Mouse (Mus musculus) embryonic facial prominence, embryonic 15.5 days (tissue): ENCODE measurements around the gene Vps36. TPM values are rescaled to one million over a fixed set of nuclear protein-coding genes. Genes with fewer than 3 reads are reported as not detected.

Source experiments
- ATAC-seq: fragments of 200-750 bp; cut with Nextera tagmentation; 2 replicates; pipeline ENCODE4 v1.8.0; 2017; ENCODE audit warnings: low read depth, moderate TSS enrichment; ENCODE audit not compliant: insufficient number of reproducible peaks, low FRiP score, low TSS enrichment
- H3K27ac ChIP-seq: fragments of 300-500 bp; sonication (generic); replicated peaks from 2 replicates; pipeline ENCODE4 v1.5.1; 2015; ENCODE audit warnings: mild to moderate bottlenecking, inconsistent platforms
- H3K27me3 ChIP-seq: fragments of 300-500 bp; sonication (generic); 2 replicates; pipeline ENCODE4 v1.6.1; 2015; ENCODE audit warnings: inconsistent platforms
- H3K36me3 ChIP-seq: fragments of 300-500 bp; sonication (generic); 2 replicates; pipeline ENCODE4 v1.6.1; 2015; ENCODE audit warnings: mild to moderate bottlenecking, inconsistent platforms
- H3K4me1 ChIP-seq: fragments of 300-500 bp; sonication (generic); 2 replicates; pipeline ENCODE4 v1.6.1; 2015; ENCODE audit warnings: inconsistent platforms
- H3K4me2 ChIP-seq: fragments of 300-500 bp; sonication (generic); replicated peaks from 2 replicates; pipeline ENCODE4 v1.6.1; 2015; ENCODE audit warnings: mild to moderate bottlenecking, inconsistent platforms
- H3K4me3 ChIP-seq: fragments of 300-500 bp; sonication (generic); replicated peaks from 2 replicates; pipeline ENCODE4 v1.5.1; 2015; ENCODE audit warnings: mild to moderate bottlenecking, inconsistent platforms
- H3K9ac ChIP-seq: fragments of 300-500 bp; sonication (generic); 2 replicates; pipeline ENCODE4 v1.6.1; 2015; ENCODE audit warnings: inconsistent platforms
- H3K9me3 ChIP-seq: fragments of 300-500 bp; sonication (generic); replicated peaks from 2 replicates; pipeline ENCODE4 v1.6.1; 2016; ENCODE audit warnings: inconsistent platforms
- WGBS: fragments of 180-500 bp; shearing (Covaris S2); methylation state at CpG from one replicate; pipeline ENCODE4 v1.1.7; 2015; 5-methylcytosine and 5-hydroxymethylcytosine counted together
- polyA plus RNA-seq: library from polyadenylated mRNA; unstranded; fragments of >200 nt; fragmentation: Nextera tagmentation; extraction: Ambion mirVana; gene quantifications from 2 replicates; pipeline ENCODE4 v1.2.1, GENCODE M21; 2015

Vps36 gene
- polyA plus RNA-seq, 1 experiment from 2014 or later: 38.5 TPM

DNA sequence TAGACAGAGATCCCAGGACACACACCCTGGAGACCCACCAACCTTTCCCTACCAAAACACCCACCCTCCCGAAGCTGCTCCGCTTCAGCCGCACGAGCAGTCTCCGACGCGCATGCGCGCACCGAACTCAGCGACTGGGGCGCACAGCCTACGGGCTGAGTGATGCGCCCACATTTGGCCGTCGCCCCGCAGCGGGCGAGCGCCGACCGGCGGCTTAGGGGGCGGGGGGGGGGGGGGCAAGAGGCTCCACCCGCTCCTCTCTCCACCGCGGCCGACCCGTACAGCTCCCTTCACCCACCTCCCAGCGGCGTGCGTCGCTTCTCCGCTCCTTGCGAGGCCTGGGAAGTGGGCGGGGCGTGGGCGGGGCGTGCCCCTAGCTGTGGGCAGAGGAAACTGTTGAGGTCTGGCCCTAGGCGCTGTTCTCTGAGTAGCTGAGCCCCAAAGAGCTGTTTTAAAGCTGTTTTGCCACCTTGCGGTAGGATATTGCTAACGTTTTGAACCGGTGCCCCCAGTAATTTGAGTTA is 26.5 kb upstream of the Vps36 start, which contains the start of gene Nek3:
TSS of gene Nek3 (minus strand) at position 356 of the 524 bp plus-strand sequence.
- H3K36me3 ChIP-seq: peaks cover 18% of the 10 kb centered on the region

DNA sequence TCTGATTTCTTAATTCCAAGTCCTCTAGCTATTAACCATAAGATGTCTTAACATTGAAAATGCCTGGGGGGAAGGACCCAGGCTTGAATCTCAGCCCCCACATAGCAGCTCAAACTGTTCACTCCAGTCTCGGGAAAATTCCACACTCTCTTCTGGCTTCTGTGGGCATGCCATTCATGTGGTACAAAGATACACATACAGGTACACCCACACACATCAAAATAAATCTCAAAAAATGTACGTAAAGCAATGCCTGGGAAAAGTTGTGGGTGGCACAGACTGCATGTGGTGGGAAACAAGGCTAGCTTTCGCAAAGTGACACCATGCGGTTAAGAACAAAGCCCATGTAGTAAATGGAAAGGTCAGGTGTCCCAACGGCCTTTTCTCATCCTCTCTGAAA is 23.4 kb upstream of the Vps36 start:
- WGBS: 90% methylated on average over 5 of the region's 5 CpGs

More for the DNA sequence above, 26.5 kb upstream of the Vps36 start, which contains the start of gene Nek3:
- no peaks in the 10 kb centered on the region for H3K9me3 ChIP-seq
- no peaks in the 10 kb centered on the region for H3K27me3 ChIP-seq
- under 1% methylated on average over 41 of the region's 43 CpGs for WGBS
- H3K27ac ChIP-seq: peak within 1 kb of the TSS; percentile 58
- peak; percentile 96 for ATAC-seq
- H3K9ac ChIP-seq: peak within 1 kb of the TSS; percentile 28
- H3K4me2 ChIP-seq: peak within 1 kb of the TSS; percentile 56
- peaks cover 6% of the 10 kb centered on the region; the same call in 1 of the 2 replicates for H3K4me1 ChIP-seq
- peak within 1 kb of the TSS; percentile 57 for H3K4me3 ChIP-seq

DNA sequence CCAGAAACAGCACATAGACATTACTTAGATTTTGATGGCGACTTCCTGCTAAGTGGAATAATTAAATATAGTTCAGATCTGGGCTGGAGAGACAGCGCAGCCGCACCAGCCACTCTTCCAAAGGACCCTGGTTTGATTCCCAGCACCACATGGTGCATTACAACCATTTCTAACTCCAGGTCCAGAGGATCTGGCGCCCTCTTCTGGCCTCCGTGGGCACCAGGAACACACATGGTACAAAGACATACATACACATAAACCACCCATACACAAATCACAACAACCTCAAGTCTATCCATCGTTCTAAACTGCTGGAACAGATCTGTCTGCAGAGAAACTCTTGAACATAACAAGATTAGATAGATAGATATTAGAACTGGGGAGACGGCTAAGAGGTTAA is 16.6 kb upstream of the Vps36 start:
- no peaks in the 10 kb centered on the region for H3K27me3 ChIP-seq
- H3K4me2 ChIP-seq: no peak overlapping the region
- peaks cover 36% of the 10 kb centered on the region for H3K36me3 ChIP-seq
- 95% methylated on average over 7 of the region's 7 CpGs for WGBS
- 0 out of 2 replicates have a peak, but pooled peaks cover 5% of the 10 kb centered on the region for H3K9me3 ChIP-seq
- H3K4me3 ChIP-seq: no peak overlapping the region
- no peak for ATAC-seq
- H3K9ac ChIP-seq: no peak overlapping the region
- H3K27ac ChIP-seq: no peak overlapping the region
- no peaks in the 10 kb centered on the region for H3K4me1 ChIP-seq

More for the DNA sequence above, 23.4 kb upstream of the Vps36 start:
- Histone ChIP-seq H3K36me3 (peaks cover 21% of the 10 kb centered on the region), H3K27me3 (no peaks in the 10 kb centered on the region), H3K9me3 (no peaks in the 10 kb centered on the region), H3K9ac (no peak overlapping the region), H3K4me1 (peaks cover 6% of the 10 kb centered on the region; the same call in 1 of the 2 replicates), H3K4me3 (no peak overlapping the region), H3K27ac (no peak overlapping the region), H3K4me2 (no peak overlapping the region)
- ATAC-seq: no peak

DNA sequence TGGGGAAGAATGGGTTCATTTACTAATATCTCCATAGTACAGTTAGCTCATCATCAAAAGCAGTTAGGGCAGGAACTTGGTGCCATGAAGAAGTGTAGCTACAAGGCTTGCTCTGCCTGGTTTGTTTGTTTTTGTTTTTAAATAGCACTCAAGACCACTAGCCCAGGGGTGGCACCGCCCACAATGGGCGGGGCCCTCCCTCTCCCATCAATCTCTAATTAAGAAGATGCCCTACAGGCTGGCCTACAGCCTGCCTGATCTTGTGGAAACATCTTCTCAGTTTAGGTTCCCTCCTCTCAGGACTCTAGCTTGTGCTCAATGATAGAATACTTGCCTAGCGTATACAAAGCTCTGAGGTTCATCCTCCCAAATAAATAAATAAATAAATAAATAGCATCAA is 7.7 kb upstream of the Vps36 start:
- WGBS: 1% methylated on average over 3 of the region's 3 CpGs
- Histone ChIP-seq H3K4me3 (peak overlapping the region; percentile 89), H3K9ac (peak overlapping the region; percentile 69), H3K4me2 (peak overlapping the region; percentile 71), H3K9me3 (no peaks in the 10 kb centered on the region), H3K36me3 (no peaks in the 10 kb centered on the region), H3K27ac (no peak overlapping the region), H3K27me3 (no peaks in the 10 kb centered on the region), H3K4me1 (peaks cover 18% of the 10 kb centered on the region)
- no peak for ATAC-seq

DNA sequence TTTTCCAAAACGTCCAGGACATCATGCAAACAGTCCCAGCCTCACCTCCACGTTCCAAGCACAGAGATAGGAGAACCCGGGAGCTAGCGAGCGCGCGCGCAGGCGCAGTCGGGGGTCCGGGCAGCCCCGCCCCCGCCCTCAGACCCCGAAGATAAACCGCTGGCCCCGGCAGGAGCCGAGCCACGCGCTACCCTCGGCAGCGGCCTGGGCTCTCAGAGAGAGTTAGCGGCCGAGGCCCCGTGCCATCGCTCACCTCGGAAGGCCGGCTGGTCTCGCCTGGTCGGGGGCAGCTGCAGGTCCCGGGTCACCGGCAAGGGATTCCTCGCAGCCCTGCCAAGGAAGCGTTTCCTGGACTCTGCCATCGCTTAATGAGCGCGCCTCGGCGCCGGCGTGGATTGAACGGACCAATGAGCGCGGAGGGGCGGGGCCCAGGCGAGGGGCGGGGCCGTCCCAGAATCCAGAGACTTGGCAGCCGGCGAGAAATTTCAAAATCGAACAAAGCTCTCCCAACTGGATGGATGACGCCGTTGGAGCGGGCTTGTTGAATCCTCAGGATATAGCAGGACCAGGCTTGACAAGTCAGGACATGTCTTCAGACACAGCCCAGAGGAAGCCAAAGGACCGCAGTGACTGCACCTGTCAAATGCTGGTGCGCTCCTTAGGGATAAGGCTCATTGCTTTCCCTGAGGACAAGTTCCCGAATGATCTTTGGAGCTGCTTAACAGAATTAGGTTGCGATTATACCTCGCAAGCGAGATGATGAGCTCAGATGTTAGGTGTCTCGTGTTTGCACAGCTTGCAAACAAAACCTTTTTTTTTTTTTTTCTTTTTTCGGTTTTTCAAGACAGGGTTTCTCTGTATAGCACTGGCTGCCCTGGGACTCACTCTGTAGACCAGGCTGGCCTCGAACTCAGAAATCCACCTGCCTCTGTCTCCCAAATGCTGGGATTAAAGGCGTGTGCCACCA is 6.9 kb upstream of the Vps36 start, which contains the start of gene Ckap2:
TSS of gene Ckap2 (minus strand) at position 389 of the 967 bp plus-strand sequence.
- H3K9ac ChIP-seq: peak within 1 kb of the TSS; percentile 69
- H3K4me3 ChIP-seq: peak within 1 kb of the TSS; percentile 89
- peaks cover 18% of the 10 kb centered on the region for H3K4me1 ChIP-seq
- H3K4me2 ChIP-seq: peak within 1 kb of the TSS; percentile 71
- H3K27me3 ChIP-seq: no peaks in the 10 kb centered on the region
- H3K9me3 ChIP-seq: no peaks in the 10 kb centered on the region
- no peaks in the 10 kb centered on the region for H3K36me3 ChIP-seq
- peak; percentile 96 for ATAC-seq
- H3K27ac ChIP-seq: peak within 1 kb of the TSS; percentile 85
- 1% methylated on average over 63 of the region's 63 CpGs for WGBS

DNA sequence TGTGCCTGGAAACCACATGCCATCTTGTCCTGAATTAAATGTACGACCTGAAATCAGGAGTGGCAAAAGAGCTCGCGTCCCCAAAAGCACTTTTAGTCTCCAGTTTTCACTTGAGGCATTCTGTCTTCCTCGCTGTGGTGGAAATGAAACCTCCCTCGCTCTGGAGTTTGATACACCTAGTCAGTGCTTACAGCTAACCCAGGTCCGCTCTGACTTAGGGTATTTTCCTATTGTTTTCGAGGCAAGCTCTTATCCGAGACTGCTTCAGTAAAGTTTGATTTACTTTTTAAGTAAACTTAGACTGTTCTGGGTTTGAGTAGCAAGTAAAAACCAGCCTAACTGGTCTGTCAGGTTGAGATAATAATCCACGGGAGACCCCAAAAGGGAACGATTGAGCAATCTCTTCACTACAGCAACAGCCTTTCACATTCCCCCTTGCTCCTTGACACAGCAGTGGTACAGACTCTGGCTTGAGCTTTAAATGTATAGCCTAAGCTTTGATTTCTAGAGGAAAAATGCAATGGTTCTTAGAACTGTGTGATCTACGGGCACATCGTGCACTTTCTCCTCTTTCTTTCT is 912 bp downstream of the Vps36 start:
- no peaks in the 10 kb centered on the region for H3K36me3 ChIP-seq
- peak overlapping the region; percentile 58 for H3K4me2 ChIP-seq
- WGBS: 10% methylated on average over 12 of the region's 12 CpGs
- ATAC-seq: no peak
- peak overlapping the region; percentile 91 for H3K9ac ChIP-seq
- H3K4me1 ChIP-seq: peaks cover 13% of the 10 kb centered on the region
- H3K9me3 ChIP-seq: no peaks in the 10 kb centered on the region
- H3K4me3 ChIP-seq: peak overlapping the region; percentile 83
- H3K27ac ChIP-seq: peak overlapping the region; percentile 98
- H3K27me3 ChIP-seq: no peaks in the 10 kb centered on the region

DNA sequence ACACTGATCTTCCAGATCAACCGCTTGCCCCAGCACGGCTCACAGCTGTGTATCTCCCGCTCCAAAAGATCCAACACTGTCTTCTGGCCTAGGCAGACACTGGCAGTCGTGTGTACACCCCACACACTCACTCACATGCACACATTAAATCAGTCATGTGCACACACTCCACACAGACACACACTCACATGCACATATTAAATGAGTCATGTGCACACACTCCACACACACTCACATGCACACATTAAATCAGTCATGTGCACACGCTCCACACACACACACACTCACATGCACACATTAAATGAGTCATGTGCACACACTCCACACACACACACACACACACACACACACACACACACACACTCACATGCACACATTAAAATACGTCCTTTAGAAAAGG is 5.3 kb downstream of the Vps36 start:
- Histone ChIP-seq H3K27ac (no peak overlapping the region), H3K9me3 (no peaks in the 10 kb centered on the region), H3K4me3 (no peak overlapping the region), H3K9ac (no peak overlapping the region), H3K4me2 (no peak overlapping the region), H3K4me1 (peaks cover 13% of the 10 kb centered on the region), H3K27me3 (no peaks in the 10 kb centered on the region), H3K36me3 (peaks cover 29% of the 10 kb centered on the region)
- 90% methylated on average over 6 of the region's 6 CpGs for WGBS
- no peak for ATAC-seq

DNA sequence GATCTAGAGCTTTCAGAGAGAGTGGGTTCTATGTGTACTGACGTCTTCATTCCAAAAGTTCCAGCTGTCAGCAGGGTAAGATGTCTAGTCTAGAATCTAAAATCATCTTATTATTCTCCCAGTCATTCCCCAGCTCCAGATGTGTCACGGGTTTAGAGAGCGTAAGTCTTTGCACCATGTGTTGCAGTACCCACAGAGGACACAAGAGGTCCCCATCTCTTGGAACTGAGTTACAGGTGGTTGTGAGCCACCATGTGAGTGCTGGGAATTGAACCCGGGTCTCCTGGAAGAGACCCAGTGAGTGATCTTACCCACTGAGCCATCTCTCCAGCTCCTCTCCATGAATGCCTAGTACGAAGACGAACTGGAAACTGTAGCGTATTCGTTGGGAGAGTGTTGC is 6.9 kb downstream of the Vps36 start:
- no peaks in the 10 kb centered on the region for H3K9me3 ChIP-seq
- ATAC-seq: no peak
- peaks cover 4% of the 10 kb centered on the region for H3K4me1 ChIP-seq
- H3K36me3 ChIP-seq: peaks cover 41% of the 10 kb centered on the region
- H3K27me3 ChIP-seq: no peaks in the 10 kb centered on the region
- H3K9ac ChIP-seq: no peak overlapping the region
- no peak overlapping the region for H3K4me2 ChIP-seq
- no peak overlapping the region for H3K27ac ChIP-seq
- 96% methylated on average over 8 of the region's 8 CpGs for WGBS
- no peak overlapping the region for H3K4me3 ChIP-seq

DNA sequence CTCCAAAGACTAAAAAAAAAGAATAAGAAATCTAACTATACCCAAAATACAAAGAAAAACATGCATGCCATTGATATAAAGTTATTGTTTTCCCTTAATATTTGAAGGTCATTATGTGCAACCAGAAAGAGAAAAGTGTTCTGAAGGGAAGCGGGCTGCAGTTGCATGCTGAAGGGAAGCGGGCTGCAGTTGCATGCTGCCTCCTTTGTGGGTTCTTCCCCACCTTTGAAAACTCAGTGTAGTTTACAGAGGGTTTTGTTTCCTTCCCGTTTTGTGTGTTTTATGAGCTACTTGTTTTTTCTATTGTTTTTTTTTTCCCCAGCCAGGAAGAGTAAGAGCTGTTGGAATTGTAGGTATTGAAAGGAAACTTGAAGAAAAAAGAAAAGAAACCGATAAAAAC is 14.9 kb downstream of the Vps36 start:
- Histone ChIP-seq H3K4me2 (no peak overlapping the region), H3K9me3 (no peaks in the 10 kb centered on the region), H3K27me3 (no peaks in the 10 kb centered on the region), H3K4me1 (no peaks in the 10 kb centered on the region), H3K27ac (no peak overlapping the region), H3K36me3 (peaks cover 39% of the 10 kb centered on the region), H3K9ac (no peak overlapping the region), H3K4me3 (no peak overlapping the region)
- ATAC-seq: no peak
- 81% methylated on average over 4 of the region's 4 CpGs for WGBS

DNA sequence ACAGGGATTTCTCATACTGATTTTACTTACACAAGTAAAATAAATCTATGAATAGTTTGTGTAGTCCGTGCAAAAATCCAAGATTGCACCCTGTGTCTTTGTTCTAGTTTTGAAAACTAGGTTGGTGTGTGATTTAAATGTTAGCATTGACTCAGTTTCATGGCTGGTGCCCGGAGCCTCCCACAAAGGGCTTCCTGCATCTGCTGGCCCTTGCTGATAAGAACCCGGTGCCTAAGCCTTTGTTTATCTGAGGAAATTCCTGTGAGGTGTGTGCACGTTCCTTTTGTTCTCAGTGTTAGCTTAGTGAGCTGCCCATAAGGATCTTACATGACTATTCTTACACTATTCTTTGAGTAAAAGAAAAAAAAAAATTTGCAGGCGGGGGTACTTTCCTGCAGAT is 16.4 kb downstream of the Vps36 start:
- Histone ChIP-seq H3K9ac (no peak overlapping the region), H3K27ac (no peak overlapping the region), H3K4me1 (no peaks in the 10 kb centered on the region), H3K36me3 (peaks cover 36% of the 10 kb centered on the region), H3K9me3 (no peaks in the 10 kb centered on the region), H3K27me3 (no peaks in the 10 kb centered on the region), H3K4me3 (no peak overlapping the region), H3K4me2 (no peak overlapping the region)
- no peak for ATAC-seq
- 64% methylated on average over 5 of the region's 5 CpGs for whole genome bisulfite sequencing

DNA sequence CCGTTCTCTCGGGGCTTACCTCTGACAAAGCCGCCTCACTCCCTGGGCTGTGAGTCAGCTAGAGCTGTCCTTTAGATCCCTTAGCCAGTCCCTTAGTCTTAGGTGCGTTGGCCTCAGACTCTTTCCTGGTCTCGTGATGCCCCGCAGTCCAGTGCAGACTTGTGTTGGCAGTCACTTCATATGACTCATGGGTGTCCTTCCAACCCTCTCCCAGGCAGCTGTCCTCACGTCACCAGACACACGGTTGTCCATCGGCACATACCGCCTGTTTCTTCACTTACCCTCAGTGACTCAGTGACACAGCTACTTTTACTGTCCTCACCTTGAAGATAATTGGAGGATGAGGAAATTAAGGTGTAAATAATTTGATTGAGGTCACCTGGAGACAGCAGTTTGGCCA is 22.2 kb downstream of the Vps36 start:
- Histone ChIP-seq H3K9me3 (no peaks in the 10 kb centered on the region), H3K27me3 (no peaks in the 10 kb centered on the region), H3K4me1 (no peaks in the 10 kb centered on the region), H3K4me2 (no peak overlapping the region), H3K4me3 (no peak overlapping the region), H3K36me3 (peaks cover 73% of the 10 kb centered on the region), H3K9ac (no peak overlapping the region), H3K27ac (no peak overlapping the region)
- 94% methylated on average over 10 of the region's 10 CpGs for WGBS
- ATAC-seq: no peak
